Mouse (Mus musculus) CD4-positive, CD25-positive, alpha-beta regulatory T cell (primary cell): ENCODE measurements around the gene Btg1-ps2. TPM values are rescaled to one million over a fixed set of nuclear protein-coding genes. Genes with fewer than 3 reads are reported as not detected.

ENCODE experiments used
- polyA plus RNA-seq: library from polyadenylated mRNA; unstranded; fragments of 100-300 nt; shearing (Covaris generic); gene quantifications from one replicate; pipeline ENCODE4 v1.2.1, GENCODE M21; 2017

Gene Btg1-ps2
- polyA plus RNA-seq, result not detected

DNA sequence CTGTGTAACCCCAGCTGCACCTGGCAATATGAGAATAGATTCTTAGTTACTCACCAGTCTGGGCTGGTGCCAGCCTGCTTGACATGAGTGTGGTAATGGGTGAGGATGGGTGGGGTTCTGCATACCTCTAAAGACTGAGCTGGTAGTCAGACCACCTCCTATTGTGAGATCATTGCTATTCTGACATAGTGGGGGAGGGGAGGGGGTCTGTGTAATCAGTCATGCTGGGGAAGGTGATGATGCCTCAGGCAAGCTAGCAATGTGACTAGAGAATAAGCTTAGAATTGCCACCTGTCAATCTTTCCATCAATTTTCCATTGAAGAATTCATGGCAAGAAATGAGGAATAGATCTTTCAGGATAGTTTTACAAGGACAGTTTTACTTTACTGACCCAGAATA lies at the start of gene Btg1-ps2:
Btg1-ps2 (minus strand) TSS at position 101 of the 400 bp plus-strand sequence.

DNA sequence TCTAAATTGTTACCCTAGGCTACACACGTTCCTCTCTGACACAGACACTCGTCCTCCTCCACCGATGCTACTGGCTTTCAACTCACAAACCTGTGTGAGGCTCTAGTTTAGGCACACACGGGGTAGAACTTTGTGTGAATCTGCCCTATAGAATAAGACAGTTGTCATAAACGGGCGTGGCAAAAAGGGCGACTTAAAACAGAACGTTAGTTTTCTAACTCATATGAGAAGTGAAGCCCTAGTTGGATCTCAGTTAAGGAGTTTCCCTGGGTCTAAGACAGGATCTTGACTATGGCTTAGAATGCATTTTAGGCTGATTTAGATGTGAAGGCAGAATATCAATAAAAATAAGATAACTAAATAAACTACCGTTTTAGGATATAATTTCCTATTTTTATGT lies 42.1 kb upstream of the Btg1-ps2 start, which contains the start of gene Rhox11:
Rhox11 (minus strand) TSS at position 101 of the 400 bp plus-strand sequence.

DNA sequence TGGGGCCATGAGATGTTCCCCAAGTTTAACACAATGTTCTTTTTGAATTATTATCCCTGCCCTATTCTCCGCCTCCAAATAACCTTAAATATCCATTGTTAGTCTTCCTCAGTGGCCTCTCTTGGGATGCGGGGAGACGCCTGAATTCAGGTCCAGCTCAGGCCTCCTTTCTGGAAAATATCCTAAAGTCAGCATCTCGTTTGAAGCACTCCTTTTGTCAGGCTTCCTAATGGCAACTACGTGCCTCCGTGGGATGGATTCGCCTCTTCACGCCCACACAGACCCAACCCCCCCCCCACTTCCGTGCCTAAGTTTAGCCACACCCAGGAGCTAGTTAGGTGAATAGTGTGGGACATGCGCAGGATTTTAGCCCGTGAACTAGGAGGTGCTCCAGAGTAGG lies 23.3 kb upstream of the Btg1-ps2 start, which contains the start of gene Rhox10:
Rhox10 (plus strand) TSS at position 301 of the 400 bp plus-strand sequence.

DNA sequence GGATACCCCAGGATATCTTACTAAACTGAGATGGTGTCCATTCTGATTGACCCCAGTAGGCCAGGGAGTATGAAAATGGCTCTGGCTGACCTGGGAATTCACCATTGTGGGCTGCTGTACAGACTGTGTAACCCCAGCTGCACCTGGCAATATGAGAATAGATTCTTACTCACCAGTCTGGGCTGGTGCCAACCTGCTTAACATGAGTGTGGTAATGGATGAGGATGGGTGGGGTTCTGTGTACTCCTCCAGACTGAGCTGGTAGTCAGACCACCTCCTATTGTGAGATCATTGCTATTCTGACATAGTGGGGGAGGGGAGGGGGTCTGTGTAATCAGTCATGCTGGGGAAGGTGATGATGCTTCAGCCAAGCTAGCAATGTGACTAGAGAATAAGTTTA lies 24.3 kb downstream of the Btg1-ps2 start, which contains the start of gene Btg1-ps1:
Btg1-ps1 (minus strand) TSS at position 219 of the 400 bp plus-strand sequence.

Other genes with a start within 250 kb of the Btg1-ps2 start
- not detected for gene Rhox5, start 238.3 kb downstream of the Btg1-ps2 start, polyA plus RNA-seq
- gene Rhox6, start 216.2 kb downstream of the Btg1-ps2 start, polyA plus RNA-seq, result not detected
- gene Rhox7a, start 211.4 kb downstream of the Btg1-ps2 start, polyA plus RNA-seq, result not detected
- not detected for gene Rhox8, start 164.2 kb downstream of the Btg1-ps2 start, polyA plus RNA-seq
- gene Rhox7b, start 145.9 kb downstream of the Btg1-ps2 start, polyA plus RNA-seq, result not detected
- not detected for gene Rhox9, start 141.3 kb downstream of the Btg1-ps2 start, polyA plus RNA-seq
- gene Btg1-ps1, start 24.3 kb downstream of the Btg1-ps2 start, polyA plus RNA-seq, result not detected
- not detected for gene Rhox10, start 23.4 kb upstream of the Btg1-ps2 start, polyA plus RNA-seq
- not detected for gene Rhox11, start 42.0 kb upstream of the Btg1-ps2 start, polyA plus RNA-seq
- not detected for gene Rhox12, start 67.8 kb upstream of the Btg1-ps2 start, polyA plus RNA-seq
- not detected for gene Rhox13, start 78.1 kb upstream of the Btg1-ps2 start, polyA plus RNA-seq
- gene Zbtb33, start 146.7 kb upstream of the Btg1-ps2 start, polyA plus RNA-seq, result 2.0 TPM
- 0.73 TPM for gene Tmem255a, start 209.3 kb upstream of the Btg1-ps2 start, polyA plus RNA-seq